Mouse (Mus musculus): ENCODE data around the gene Ctf1.

DNA sequence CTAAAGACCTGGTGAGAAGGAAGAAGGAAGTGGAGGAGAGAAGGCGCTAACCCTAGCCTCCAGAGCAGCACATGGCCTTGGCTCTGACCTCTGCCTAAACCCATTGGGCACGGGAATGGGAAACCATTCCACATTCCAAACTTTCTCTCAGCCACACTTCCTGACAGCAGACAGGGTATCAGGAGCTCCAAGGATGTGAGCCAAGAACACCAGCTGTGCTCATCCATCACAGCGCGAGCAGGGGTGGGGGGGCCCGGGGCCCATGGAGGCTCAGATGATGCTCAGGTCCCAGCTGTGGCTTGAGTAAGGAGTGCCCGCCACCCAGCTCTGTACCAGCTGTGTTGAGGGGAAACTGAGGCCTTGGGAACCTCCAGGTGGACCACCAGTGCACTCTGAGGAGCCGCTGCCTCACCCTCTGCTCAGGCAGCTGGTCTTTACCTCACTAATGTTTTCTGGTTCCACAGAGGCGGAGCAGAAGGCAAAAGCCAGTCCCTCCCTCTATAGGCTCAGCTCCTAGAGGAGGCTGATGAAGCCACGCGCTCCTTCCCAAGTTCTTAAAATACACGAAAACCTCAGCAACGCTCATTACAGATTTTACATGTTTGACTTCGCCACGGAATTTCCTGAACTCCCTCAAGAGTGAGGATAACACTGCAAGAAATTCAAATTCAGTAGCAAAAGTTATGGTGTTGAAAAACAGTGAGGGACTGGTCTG, 27.1 kb upstream of the Ctf1 start:
- no peak for TF ChIP-seq POLR2A (IDR thresholded peaks at IDR 0.05; ENCODE audit: insufficient read depth, low read length)
- TF ChIP-seq EP300 (IDR thresholded peaks at IDR 0.05; ENCODE audit: insufficient read depth, low read depth, low read length), result no peak
- TF ChIP-seq CTCF (IDR thresholded peaks at IDR 0.05; ENCODE audit: low read depth, low read length), result no peak

Data from ES-Bruce4 (cell line).